Mouse (Mus musculus) lung, embryonic 15.5 days (tissue): ENCODE results near the gene Gm21887. TPM values are rescaled to one million over a fixed set of nuclear protein-coding genes. Genes with fewer than 3 reads are reported as not detected.
"Not testable (repeated sequence)": the region's sequence is repeated elsewhere in the genome, so short reads cannot be mapped to it uniquely, and the experiment has no call there.

Source experiments
- ATAC-seq: fragments of 200-750 bp; cut with Nextera tagmentation; 2 replicates; pipeline ENCODE4 v1.8.0; 2017; ENCODE audit warnings: moderate number of reproducible peaks, borderline replicate concordance; ENCODE audit not compliant: low FRiP score, low TSS enrichment; ENCODE audit errors: extremely low read depth
- H3K27ac ChIP-seq: fragments of 300-500 bp; sonication (generic); 2 replicates; pipeline ENCODE4 v1.5.1; 2015; ENCODE audit warnings: moderate library complexity, mild to moderate bottlenecking, inconsistent platforms
- H3K27me3 ChIP-seq: fragments of 300-500 bp; sonication (generic); 2 replicates; pipeline ENCODE4 v1.6.1; 2015; ENCODE audit warnings: inconsistent platforms
- H3K36me3 ChIP-seq: fragments of 300-500 bp; sonication (generic); 2 replicates; pipeline ENCODE4 v1.6.1; 2015; ENCODE audit warnings: inconsistent platforms
- H3K4me1 ChIP-seq: fragments of 300-500 bp; sonication (generic); 2 replicates; pipeline ENCODE4 v1.6.1; 2015; ENCODE audit warnings: inconsistent platforms
- H3K4me2 ChIP-seq: fragments of 300-500 bp; sonication (generic); 2 replicates; pipeline ENCODE4 v1.6.1; 2015; ENCODE audit warnings: inconsistent platforms, mild to moderate bottlenecking, moderate library complexity
- H3K4me3 ChIP-seq: fragments of 300-500 bp; sonication (generic); 2 replicates; pipeline ENCODE4 v1.5.1; 2015; ENCODE audit warnings: mild to moderate bottlenecking, inconsistent platforms
- H3K9ac ChIP-seq: fragments of 300-500 bp; sonication (generic); 2 replicates; pipeline ENCODE4 v1.6.1; 2015; ENCODE audit warnings: inconsistent platforms
- H3K9me3 ChIP-seq: fragments of 300-500 bp; sonication (generic); 2 replicates; pipeline ENCODE4 v1.6.1; 2016; ENCODE audit warnings: inconsistent platforms
- WGBS: fragments of 180-500 bp; shearing (Covaris S2); methylation state at CpG from one replicate; pipeline ENCODE4 v1.1.7; 2015; 5-methylcytosine and 5-hydroxymethylcytosine counted together
- polyA plus RNA-seq: library from polyadenylated mRNA; unstranded; fragments of >200 nt; fragmentation: Nextera tagmentation; extraction: Ambion mirVana; gene quantifications from 2 replicates; pipeline ENCODE4 v1.2.1, GENCODE M21; 2015

The Gm21887 gene
- polyA plus RNA-seq, 1 experiment from 2014 or later = 199 TPM

DNA sequence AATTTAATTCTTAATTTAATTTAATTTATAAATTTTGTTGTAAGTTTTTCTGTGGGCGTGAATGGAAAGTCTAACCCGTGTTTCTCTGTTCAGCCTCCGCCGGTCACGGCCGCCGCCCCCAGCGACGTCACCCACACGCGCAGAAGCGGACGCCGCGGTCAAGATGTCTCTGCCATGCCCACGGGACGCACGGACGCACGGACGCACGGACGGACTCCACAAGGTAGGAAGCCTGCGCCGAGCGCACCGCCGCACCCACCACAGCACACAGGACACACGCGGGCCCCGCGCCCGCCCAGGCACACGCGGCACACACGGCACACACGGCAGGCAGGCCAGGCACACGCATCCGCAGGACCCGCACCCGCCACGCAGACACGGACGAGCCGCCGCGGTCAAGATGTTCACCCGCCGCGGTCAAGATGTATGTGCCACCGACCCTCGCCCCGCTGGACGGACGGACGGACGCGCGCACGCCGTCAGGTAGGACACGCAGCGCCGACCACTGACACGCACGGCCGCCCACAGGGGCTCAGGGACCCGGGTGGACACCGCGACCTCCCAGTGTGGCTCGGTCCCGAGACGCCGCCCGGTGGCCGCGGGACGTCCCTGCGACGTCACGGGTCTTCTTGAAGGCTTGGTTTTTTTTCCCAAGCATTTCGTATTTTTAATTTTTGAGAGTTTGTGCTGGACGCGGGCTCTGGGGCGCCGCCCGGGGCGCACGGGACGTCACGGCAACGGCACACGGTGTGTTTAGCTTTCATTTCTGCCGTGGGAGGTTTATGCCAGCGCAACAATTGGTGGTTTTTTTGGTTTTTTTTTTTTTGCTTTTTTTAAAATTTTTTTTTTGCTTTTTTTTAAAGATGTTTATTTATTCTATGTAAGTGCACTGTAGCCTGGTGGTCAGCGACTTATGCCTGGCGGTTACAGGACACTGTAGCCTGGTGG, 1.4 kb downstream of the Gm21887 start:
- Histone ChIP-seq H3K4me2 (peak overlapping the region; percentile 43), H3K4me3 (peak overlapping the region; percentile 8), H3K9me3 (peaks cover 15% of the 10 kb centered on the region)
- not testable (repeated sequence) for H3K4me1 ChIP-seq, H3K27me3 ChIP-seq, H3K36me3 ChIP-seq, H3K27ac ChIP-seq, H3K9ac ChIP-seq
- ATAC-seq = peak; percentile 19; the same call in 1 of the 2 replicates
- 81% methylated on average over 97 of the region's 97 CpGs for WGBS

DNA sequence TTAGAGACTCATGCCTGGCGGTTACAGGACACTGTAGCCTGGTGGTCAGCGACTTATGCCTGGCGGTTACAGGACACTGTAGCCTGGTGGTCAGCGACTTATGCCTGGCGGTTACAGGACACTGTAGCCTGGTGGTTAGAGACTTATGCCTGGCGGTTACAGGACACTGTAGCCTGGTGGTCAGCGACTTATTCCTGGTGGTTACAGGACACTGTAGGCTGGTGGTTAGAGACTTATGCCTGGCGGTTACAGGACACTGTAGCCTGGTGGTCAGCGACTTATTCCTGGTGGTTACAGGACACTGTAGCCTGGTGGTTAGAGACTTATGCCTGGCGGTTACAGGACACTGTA, 2.0 kb downstream of the Gm21887 start:
- H3K9me3 ChIP-seq = peaks cover 15% of the 10 kb centered on the region
- H3K4me2 ChIP-seq, ATAC-seq, H3K27ac ChIP-seq, H3K27me3 ChIP-seq, H3K4me3 ChIP-seq, H3K9ac ChIP-seq, H3K4me1 ChIP-seq, H3K36me3 ChIP-seq: not testable (repeated sequence)
- WGBS = 93% methylated on average over 4 of the region's 10 CpGs

DNA sequence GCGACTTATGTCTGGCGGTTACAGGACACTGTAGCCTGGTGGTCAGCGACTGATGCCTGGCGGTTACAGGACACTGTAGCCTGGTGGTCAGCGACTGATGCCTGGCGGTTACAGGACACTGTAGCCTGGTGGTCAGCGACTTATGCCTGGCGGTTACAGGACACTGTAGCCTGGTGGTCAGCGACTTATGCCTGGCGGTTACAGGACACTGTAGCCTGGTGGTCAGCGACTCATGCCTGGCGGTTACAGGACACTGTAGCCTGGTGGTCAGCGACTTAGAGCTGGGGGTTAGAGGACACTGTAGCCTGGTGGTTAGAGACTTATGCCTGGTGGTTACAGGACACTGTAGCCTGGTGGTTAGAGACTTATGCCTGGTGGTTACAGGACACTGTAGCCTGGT, 4.0 kb downstream of the Gm21887 start:
- ATAC-seq, H3K9ac ChIP-seq, H3K27ac ChIP-seq, H3K4me2 ChIP-seq, H3K27me3 ChIP-seq, H3K4me3 ChIP-seq, H3K4me1 ChIP-seq: not testable (repeated sequence)
- H3K9me3 ChIP-seq = peaks cover 15% of the 10 kb centered on the region
- peaks cover 18% of the 10 kb centered on the region for H3K36me3 ChIP-seq
- WGBS = no CpG with 5 or more reads among the region's 13 CpGs

DNA sequence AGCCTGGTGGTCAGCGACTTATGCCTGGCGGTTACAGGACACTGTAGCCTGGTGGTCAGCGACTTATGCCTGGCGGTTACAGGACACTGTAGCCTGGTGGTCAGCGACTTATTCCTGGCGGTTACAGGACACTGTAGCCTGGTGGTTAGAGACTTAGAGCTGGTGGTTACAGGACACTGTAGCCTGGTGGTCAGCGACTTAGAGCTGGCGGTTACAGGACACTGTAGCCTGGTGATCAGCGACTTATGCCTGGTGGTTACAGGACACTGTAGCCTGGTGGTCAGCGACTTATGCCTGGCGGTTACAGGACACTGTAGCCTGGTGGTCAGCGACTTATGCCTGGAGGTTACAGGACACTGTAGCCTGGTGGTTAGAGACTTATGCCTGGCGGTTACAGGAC, 4.6 kb downstream of the Gm21887 start:
- H3K9me3 ChIP-seq = peaks cover 16% of the 10 kb centered on the region
- not testable (repeated sequence) for H3K4me2 ChIP-seq, H3K4me1 ChIP-seq, H3K27ac ChIP-seq, H3K4me3 ChIP-seq, H3K27me3 ChIP-seq, H3K9ac ChIP-seq, ATAC-seq
- 72% methylated on average over 5 of the region's 13 CpGs for WGBS
- H3K36me3 ChIP-seq = peaks cover 24% of the 10 kb centered on the region

DNA sequence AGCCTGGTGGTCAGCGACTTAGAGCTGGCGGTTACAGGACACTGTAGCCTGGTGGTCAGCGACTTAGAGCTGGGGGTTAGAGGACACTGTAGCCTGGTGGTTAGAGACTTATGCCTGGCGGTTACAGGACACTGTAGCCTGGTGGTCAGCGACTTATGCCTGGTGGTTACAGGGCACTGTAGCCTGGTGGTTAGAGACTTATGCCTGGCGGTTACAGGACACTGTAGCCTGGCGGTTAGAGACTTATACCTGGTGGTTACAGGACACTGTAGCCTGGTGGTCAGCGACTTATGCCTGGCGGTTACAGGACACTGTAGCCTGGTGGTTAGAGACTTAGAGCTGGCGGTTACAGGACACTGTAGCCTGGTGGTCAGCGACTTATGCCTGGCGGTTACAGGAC, 6.4 kb downstream of the Gm21887 start:
- H3K4me1 ChIP-seq, H3K4me2 ChIP-seq, H3K27ac ChIP-seq, H3K4me3 ChIP-seq, H3K27me3 ChIP-seq, H3K9ac ChIP-seq, ATAC-seq: not testable (repeated sequence)
- Histone ChIP-seq H3K9me3 (peaks cover 11% of the 10 kb centered on the region), H3K36me3 (peaks cover 30% of the 10 kb centered on the region)
- 89% methylated on average over 10 of the region's 12 CpGs for WGBS

DNA sequence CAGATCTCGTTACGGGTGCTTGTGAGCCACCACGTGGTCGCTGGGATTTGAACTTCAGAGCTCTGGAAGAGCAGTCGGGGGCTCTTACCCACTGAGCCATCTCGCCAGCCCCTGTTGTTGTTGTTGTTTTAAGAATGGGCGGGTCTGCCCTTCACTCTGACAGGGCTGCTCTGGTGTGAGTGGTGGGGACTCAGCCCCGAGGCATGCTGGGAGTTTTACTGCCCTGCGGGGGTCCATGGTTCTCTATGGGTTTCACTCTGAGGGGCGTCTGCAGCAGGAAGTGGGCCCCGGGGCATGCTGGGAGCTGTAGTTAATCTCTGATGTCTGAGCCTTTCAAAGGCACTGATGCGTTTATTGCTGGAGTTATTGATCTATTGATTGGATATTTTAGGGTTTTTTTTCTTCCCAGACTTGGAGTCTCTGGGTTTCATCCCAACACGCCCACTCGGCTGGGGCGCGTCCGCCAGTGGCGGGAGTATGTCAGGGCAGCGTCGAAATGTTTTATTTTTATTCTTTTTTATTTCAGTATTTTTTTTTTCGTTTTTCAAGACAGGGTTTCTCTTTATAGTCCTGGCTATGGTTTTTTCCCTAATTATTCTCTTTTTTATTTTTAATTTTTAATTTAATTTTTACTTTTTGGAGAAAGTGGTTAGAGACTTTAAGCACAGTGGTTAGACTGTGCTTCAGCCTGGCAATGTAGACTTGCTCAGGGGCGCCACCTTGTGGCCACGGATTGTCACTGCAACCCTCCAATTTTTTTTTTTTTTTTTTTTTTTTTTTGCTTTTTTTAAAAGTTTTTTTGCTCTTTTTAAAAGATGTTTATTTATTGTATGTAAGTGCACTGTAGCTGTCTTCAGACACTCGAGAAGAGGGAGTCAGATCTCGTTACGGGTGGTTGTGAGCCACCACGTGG, 8.1 kb downstream of the Gm21887 start:
- not testable (repeated sequence) for H3K27me3 ChIP-seq, H3K9me3 ChIP-seq, H3K4me1 ChIP-seq, H3K9ac ChIP-seq, H3K27ac ChIP-seq, H3K4me2 ChIP-seq, H3K4me3 ChIP-seq
- WGBS = 59% methylated on average over 27 of the region's 27 CpGs
- peaks cover 34% of the 10 kb centered on the region for H3K36me3 ChIP-seq
- ATAC-seq = peak; percentile 83

DNA sequence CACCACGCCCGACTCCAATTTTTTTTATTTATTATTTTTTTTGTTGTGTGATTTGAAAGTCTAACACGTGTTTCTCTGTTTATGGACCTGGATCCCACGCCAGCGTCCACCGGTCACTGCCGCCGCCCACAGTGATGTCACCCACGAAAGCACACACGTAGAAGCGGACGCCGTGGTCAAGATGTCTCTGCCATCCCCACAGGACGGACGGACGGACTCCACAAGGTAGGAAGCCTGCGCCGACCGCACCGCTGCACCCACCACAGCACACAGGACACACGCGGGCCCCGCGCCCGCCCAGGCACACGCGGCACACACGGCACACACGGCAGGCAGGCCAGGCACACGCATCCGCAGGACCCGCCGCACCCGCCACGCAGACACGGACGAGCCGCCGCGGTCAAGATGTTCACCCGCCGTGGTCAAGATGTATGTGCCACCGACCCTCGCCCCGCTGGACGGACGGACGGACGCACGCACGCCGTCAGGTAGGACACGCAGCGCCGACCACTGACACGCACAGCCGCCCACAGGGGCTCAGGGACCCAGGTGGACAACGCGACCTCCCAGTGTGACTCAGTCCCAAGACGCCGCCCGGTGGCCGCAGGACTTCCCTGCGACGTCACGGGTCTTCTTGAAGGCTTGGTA, 9.2 kb downstream of the Gm21887 start:
- H3K4me2 ChIP-seq, H3K4me1 ChIP-seq, H3K9me3 ChIP-seq, H3K27ac ChIP-seq, H3K9ac ChIP-seq, H3K27me3 ChIP-seq, H3K4me3 ChIP-seq: not testable (repeated sequence)
- 86% methylated on average over 66 of the region's 66 CpGs for WGBS
- H3K36me3 ChIP-seq = peaks cover 34% of the 10 kb centered on the region
- ATAC-seq = peak; percentile 91

DNA sequence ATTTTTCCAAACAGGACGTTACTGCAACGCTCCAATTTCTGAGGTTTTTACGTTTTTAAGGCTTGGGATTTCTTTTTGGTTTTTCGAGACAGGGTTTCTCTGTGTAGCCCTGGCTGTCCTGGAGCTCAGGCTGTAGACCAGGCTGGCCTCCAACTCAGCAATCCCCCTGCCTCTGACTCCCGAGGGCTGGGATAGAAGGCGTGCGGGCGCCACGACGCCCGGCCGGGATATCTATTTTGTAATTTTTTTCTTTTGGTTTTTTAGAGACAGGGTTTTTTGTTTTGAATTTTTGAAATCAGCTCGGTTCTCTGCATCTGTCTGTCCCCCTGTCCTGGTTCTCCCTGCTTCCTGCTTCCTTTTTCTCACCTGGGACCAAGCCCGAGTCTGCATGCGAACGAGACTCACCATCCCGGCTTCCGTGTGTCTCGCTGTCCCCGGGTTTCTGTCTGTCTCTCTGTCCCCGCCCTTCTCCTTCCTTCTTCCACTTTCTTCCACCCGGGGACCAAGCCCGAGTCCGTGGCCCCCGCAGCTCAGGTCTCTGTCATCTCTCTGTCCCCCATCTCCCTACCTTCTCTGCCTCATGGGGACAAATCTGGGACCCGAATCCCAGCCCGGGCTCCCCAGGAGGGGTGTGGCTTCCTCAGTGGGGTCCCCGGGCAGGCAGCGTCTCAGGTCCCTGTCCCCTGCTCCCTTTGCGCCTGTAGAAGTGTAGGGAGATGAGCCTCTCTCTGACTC, 9.9 kb downstream of the Gm21887 start:
- H3K36me3 ChIP-seq = peaks cover 34% of the 10 kb centered on the region
- not testable (repeated sequence) for H3K4me3 ChIP-seq, H3K27me3 ChIP-seq, H3K9ac ChIP-seq, H3K4me1 ChIP-seq, H3K27ac ChIP-seq, H3K4me2 ChIP-seq, H3K9me3 ChIP-seq
- WGBS = 84% methylated on average over 30 of the region's 30 CpGs
- peak; percentile 60 for ATAC-seq

DNA sequence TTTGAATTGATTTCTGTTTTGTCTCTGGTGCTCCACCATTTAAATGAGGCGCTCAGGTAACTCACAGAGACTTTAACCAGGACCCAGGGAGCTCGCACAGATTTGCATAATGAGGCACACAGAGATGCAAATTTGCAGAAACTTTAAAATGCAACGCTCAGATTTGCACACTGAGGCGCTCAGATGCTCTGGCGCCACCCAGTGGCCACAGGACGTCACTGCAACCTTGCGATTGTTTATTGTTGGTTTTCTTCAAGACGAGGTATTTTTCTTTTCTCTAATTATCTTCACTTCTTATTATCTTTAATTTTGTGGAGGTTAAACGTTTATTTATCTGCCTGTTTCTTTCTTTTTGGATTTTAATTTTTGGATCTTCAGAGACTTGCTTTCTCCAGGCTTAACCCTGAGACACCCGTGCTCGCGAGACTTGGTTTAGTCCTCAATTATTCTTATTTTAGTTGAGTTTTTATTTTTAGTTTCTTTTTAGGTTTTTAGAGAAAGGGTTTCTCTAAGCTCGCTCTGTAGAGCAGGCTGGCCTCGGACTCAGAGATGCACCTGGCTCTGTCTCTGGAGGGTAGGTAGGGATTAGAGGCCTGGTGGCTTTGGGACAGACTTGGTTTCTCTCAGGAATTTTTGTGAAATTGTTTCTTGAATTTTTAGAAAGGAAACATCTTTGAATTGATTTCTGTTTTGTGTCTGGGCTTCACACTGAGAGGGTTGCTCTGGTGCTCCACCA, 10.7 kb downstream of the Gm21887 start:
- not testable (repeated sequence) for ATAC-seq, H3K9me3 ChIP-seq, H3K27ac ChIP-seq, H3K4me3 ChIP-seq, H3K27me3 ChIP-seq, H3K4me2 ChIP-seq, H3K9ac ChIP-seq, H3K4me1 ChIP-seq
- peaks cover 34% of the 10 kb centered on the region for H3K36me3 ChIP-seq
- 55% methylated on average over 14 of the region's 14 CpGs for WGBS

DNA sequence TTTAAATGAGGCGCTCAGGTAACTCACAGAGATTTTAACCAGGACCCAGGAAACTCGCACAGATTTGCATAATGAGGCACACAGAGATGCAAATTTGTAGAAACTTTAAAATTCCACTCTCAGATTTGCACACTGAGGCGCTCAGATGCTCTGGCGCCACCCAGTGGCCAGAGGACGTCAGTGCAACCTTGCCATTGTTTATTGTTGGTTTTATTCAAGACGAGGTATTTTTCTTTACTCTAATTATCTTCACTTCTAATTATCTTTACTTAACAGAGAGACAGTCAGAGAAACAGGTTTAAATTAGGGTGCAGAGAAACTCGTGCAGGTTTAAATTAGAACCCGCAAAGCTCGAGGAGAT, 11.2 kb downstream of the Gm21887 start:
- not testable (repeated sequence) for H3K9me3 ChIP-seq, H3K4me1 ChIP-seq, H3K27me3 ChIP-seq, ATAC-seq, H3K27ac ChIP-seq, H3K4me2 ChIP-seq, H3K9ac ChIP-seq, H3K4me3 ChIP-seq
- peaks cover 34% of the 10 kb centered on the region for H3K36me3 ChIP-seq
- 54% methylated on average over 9 of the region's 9 CpGs for WGBS

DNA sequence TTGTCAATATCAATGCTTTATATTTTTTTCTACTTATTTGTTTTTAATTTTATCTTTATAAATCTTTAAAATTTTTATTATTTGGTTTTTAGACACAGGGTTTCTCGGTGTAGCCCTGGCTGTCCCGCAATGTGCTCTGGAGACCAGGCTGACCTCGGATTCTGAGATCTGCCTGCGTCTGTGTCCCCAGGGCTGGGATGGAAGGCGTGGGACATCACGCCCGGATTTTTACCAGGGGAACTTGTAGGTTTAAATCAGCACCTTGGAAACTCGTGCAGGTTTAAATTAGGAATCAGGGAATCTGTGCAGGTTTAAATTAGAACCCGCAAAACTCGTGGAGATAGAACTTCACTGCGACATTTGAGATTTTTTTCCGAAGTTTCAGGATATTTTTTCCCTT, 11.7 kb downstream of the Gm21887 start:
- 75% methylated on average over 12 of the region's 12 CpGs for WGBS
- peaks cover 34% of the 10 kb centered on the region for H3K36me3 ChIP-seq

More for the DNA sequence above, 11.7 kb downstream of the Gm21887 start:
- H3K4me2 ChIP-seq, ATAC-seq, H3K4me3 ChIP-seq, H3K9ac ChIP-seq, H3K9me3 ChIP-seq, H3K4me1 ChIP-seq, H3K27me3 ChIP-seq, H3K27ac ChIP-seq: not testable (repeated sequence)
